Mouse (Mus musculus) ovary, postnatal 14 days (tissue): Measurements from ENCODE around the gene Borcs8.

Experiments
- DNase-seq: peaks from one replicate; pipeline ENCODE4 v3.0.0; 2022; ENCODE audit warnings: low spot score

The Borcs8 gene

GRCm38 (mm10) chr8:70181212-70181902 lies 42.1 kb downstream of the Borcs8 start:
- no peak for DNase-seq

- no peak for DNase-seq
Observed at GRCm38 (mm10) chr8:70181903-70182252, 42.6 kb downstream of the Borcs8 start.

- DNase-seq: no peak
Observed at GRCm38 (mm10) chr8:70183194-70183593, 43.9 kb downstream of the Borcs8 start.

GRCm38 (mm10) chr8:70188707-70189106 lies 49.4 kb downstream of the Borcs8 start:
- DNase-seq: no peak

- no peak for DNase-seq
Observed at GRCm38 (mm10) chr8:70193238-70193637, 53.9 kb downstream of the Borcs8 start.

GRCm38 (mm10) chr8:70194191-70194590 lies 54.9 kb downstream of the Borcs8 start:
- no peak for DNase-seq

- DNase-seq: no peak
Observed at GRCm38 (mm10) chr8:70195762-70196161, 56.5 kb downstream of the Borcs8 start.
